Mouse (Mus musculus) forebrain, embryonic 11.5 days (tissue): Measurements from ENCODE around the gene Psmd11. TPM values are rescaled to one million over a fixed set of nuclear protein-coding genes. Genes with fewer than 3 reads are reported as not detected.
"Not testable (repeated sequence)": the region's sequence is repeated elsewhere in the genome, so short reads cannot be mapped to it uniquely, and the experiment has no call there.

Experiments used
- ATAC-seq: fragments of 200-750 bp; cut with Nextera tagmentation; replicated peaks from 2 replicates; pipeline ENCODE4 v1.8.0; 2017; ENCODE audit warnings: moderate TSS enrichment; ENCODE audit not compliant: low FRiP score
- DNase-seq: peaks from one replicate; pipeline ENCODE4 v3.0.0-alpha.2; 2017; ENCODE audit warnings: low spot score
- H3K27ac ChIP-seq: fragments of 300-500 bp; sonication (generic); 2 replicates; pipeline ENCODE4 v1.5.1; 2014; ENCODE audit warnings: low read depth, low read length
- H3K27me3 ChIP-seq: fragments of 300-500 bp; sonication (generic); 2 replicates; pipeline ENCODE4 v1.6.1; 2014; ENCODE audit warnings: mild to moderate bottlenecking, low read length, mixed read lengths; ENCODE audit not compliant: control insufficient read depth, insufficient read depth
- H3K36me3 ChIP-seq: fragments of 300-500 bp; sonication (generic); 2 replicates; pipeline ENCODE4 v1.6.1; 2014; ENCODE audit warnings: mild to moderate bottlenecking, low read length, moderate library complexity, mixed read lengths; ENCODE audit not compliant: control insufficient read depth, insufficient read depth
- H3K4me1 ChIP-seq: fragments of 300-500 bp; sonication (generic); replicated peaks from 2 replicates; pipeline ENCODE4 v1.6.1; 2014; ENCODE audit warnings: low read length, mixed read lengths; ENCODE audit not compliant: control insufficient read depth, insufficient read depth
- H3K4me2 ChIP-seq: fragments of 300-500 bp; sonication (generic); 2 replicates; pipeline ENCODE4 v1.6.1; 2014; ENCODE audit warnings: low read depth, mild to moderate bottlenecking, low read length, moderate library complexity, mixed read lengths; ENCODE audit not compliant: severe bottlenecking
- H3K4me3 ChIP-seq: fragments of 300-500 bp; sonication (generic); 2 replicates; pipeline ENCODE4 v1.5.1; 2014; ENCODE audit warnings: low read depth, low read length
- H3K9ac ChIP-seq: fragments of 300-500 bp; sonication (generic); 2 replicates; pipeline ENCODE4 v1.6.1; 2014; ENCODE audit warnings: low read length
- H3K9me3 ChIP-seq: fragments of 300-500 bp; sonication (generic); 2 replicates; pipeline ENCODE4 v1.6.1; 2016; ENCODE audit warnings: low read length, mixed read lengths; ENCODE audit not compliant: control insufficient read depth
- WGBS: fragments of 180-500 bp; shearing (Covaris S2); extraction: QIAGEN DNeasy Blood & Tissue Kit; methylation state at CpG from one replicate; pipeline ENCODE4 v1.1.7; 2014; 5-methylcytosine and 5-hydroxymethylcytosine counted together
- polyA plus RNA-seq: library from polyadenylated mRNA; unstranded; fragments of >200 nt; fragmentation: Nextera tagmentation; extraction: Ambion mirVana; gene quantifications from 2 replicates; pipeline ENCODE4 v1.2.1, GENCODE M21; 2014

Gene Psmd11
- polyA plus RNA-seq, 1 experiment from 2014 or later: 333 TPM

DNA sequence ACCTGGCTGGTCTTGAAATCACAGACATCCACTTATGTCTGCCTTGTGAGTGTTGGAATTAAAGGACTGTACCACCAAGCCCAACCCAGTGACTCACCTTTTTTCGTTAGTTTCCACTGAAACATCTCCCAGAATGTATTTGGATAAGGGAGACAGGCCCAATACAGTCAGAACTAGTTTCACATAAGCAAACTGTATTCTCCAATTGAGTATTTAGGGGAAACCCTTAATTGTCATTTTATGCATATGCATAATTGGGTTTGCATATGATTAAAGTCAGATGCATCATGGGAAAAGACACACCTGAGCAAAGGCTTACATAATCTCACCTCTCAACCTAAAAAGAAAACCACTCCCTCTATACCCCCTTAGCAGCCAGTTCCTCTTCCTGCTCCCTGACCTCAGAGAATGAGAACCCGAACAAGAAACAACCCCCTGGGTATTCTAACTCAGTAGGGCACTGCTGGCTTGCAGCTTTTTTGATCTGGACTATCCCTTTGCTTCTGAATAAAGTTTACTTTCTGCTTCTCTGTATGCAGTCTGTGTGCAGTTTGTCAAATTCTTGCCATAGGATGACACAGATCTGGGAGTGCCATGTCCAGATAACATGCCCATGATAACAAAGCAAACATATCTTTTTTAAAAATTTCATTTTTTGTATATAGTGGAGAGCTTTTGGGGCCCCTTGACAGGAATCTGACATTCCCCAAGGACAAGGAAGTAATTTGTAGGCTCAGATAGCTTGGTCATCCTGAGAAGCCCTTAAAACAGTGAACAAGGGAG lies 8.0 kb upstream of the Psmd11 start:
- H3K4me1 ChIP-seq: no peaks in the 10 kb centered on the region
- H3K4me2 ChIP-seq: no peak overlapping the region
- H3K36me3 ChIP-seq: no peaks in the 10 kb centered on the region; the same call in 1 of the 2 replicates
- no peaks in the 10 kb centered on the region for H3K27me3 ChIP-seq
- H3K4me3 ChIP-seq: no peak overlapping the region
- ATAC-seq: no peak
- WGBS: 70% methylated on average over 2 of the region's 2 CpGs
- H3K27ac ChIP-seq: no peak overlapping the region
- H3K9me3 ChIP-seq: peaks cover 4% of the 10 kb centered on the region; the same call in 1 of the 2 replicates
- no peak overlapping the region for H3K9ac ChIP-seq
- no peak for DNase-seq

DNA sequence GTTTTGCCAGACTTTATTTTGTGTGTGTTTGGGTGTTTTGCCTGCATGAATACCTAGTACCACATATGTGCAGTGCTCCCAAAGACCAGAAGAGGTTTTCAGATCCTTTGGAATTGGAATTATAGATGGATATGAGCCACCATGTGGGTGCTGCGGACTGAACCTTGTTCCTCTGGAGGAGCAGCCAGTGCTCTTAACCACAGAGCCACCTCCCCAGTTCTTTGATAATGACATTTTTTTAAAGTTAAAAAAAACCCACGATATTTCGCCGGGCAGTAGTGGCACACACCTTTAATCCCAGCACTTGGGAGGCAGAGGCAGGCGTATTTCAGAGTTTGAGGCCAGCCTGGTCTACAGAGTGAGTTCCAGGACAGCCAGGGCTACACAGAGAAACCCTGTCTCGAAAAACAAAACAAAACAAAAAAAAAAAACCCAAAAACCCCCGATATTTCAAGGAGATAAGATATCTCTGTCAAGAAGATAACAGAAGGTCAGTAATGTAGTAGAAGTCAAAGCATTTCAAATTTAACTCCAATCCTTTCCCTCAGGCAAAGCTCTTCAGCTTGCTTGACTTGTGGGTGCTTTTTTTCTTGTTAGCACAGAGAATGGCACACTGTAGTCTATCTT lies 6.9 kb upstream of the Psmd11 start:
- ATAC-seq (no peak), DNase-seq (no peak)
- no peak overlapping the region for H3K4me3 ChIP-seq
- H3K4me2 ChIP-seq: no peak overlapping the region
- H3K9ac ChIP-seq: no peak overlapping the region
- no peaks in the 10 kb centered on the region for H3K4me1 ChIP-seq
- H3K27me3 ChIP-seq: no peaks in the 10 kb centered on the region
- WGBS: 85% methylated on average over 7 of the region's 7 CpGs
- H3K27ac ChIP-seq: no peak overlapping the region
- H3K9me3 ChIP-seq: peaks cover 4% of the 10 kb centered on the region; the same call in 1 of the 2 replicates
- no peaks in the 10 kb centered on the region; the same call in 1 of the 2 replicates for H3K36me3 ChIP-seq

DNA sequence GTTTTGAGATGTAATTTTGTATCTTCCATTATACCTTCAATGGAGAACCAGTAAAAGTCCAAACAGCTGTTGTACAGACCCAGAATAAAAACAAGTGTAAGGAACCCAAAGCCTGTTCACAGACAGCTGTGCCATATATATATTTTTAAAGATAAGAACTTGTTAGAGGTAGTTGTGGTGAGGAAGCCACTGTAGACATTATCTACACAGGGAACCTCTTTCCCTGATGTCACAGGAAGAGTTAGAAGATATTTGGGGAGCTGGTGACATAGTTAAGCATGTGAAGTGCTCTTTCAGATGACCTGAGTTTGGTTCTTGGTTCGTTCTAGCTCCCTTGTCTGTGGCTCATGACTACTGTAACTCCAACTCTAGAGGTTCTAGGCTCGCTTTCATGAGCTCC lies 3.7 kb upstream of the Psmd11 start:
- Histone ChIP-seq H3K4me3 (no peak overlapping the region), H3K4me2 (no peak overlapping the region), H3K4me1 (no peaks in the 10 kb centered on the region; the same call in 1 of the 2 replicates), H3K27ac (no peak overlapping the region), H3K9ac (no peak overlapping the region), H3K27me3 (no peaks in the 10 kb centered on the region), H3K36me3 (no peaks in the 10 kb centered on the region), H3K9me3 (no peaks in the 10 kb centered on the region)
- WGBS: 80% methylated on average over 2 of the region's 2 CpGs
- ATAC-seq (no peak), DNase-seq (no peak)

DNA sequence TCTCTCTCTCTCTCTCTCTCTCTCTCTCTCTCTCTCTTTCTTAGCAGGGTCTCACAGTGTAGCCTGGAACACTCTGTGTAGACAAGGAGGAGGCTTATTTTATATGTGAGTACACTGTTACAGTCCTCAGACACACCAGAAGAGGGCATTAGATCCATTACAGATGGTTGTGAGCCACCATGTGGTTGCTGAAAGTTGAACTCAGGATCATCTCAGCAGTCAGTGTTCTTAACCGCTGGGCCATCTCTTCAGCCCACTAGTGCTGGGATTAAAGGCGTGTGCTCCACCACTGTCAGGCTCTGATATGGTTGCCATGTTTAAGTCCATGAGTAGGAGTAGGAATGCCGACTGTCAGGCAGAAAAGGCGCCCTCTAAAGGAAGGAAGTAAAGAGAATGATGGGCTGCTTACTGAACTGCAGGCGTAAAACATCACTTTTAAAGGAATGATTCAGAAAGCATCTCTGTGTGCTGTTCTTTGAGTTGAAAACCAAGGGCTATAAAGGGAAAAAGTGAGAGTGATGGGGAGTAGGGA lies 3.1 kb upstream of the Psmd11 start:
- no peak overlapping the region for H3K4me3 ChIP-seq
- DNase-seq (no peak), ATAC-seq (no peak)
- no peak overlapping the region for H3K9ac ChIP-seq
- no peaks in the 10 kb centered on the region for H3K27me3 ChIP-seq
- no peak overlapping the region for H3K27ac ChIP-seq
- H3K36me3 ChIP-seq: no peaks in the 10 kb centered on the region
- WGBS: 70% methylated on average over 5 of the region's 5 CpGs
- H3K9me3 ChIP-seq: no peaks in the 10 kb centered on the region
- peaks cover 2% of the 10 kb centered on the region; the same call in 1 of the 2 replicates for H3K4me1 ChIP-seq
- no peak overlapping the region for H3K4me2 ChIP-seq

DNA sequence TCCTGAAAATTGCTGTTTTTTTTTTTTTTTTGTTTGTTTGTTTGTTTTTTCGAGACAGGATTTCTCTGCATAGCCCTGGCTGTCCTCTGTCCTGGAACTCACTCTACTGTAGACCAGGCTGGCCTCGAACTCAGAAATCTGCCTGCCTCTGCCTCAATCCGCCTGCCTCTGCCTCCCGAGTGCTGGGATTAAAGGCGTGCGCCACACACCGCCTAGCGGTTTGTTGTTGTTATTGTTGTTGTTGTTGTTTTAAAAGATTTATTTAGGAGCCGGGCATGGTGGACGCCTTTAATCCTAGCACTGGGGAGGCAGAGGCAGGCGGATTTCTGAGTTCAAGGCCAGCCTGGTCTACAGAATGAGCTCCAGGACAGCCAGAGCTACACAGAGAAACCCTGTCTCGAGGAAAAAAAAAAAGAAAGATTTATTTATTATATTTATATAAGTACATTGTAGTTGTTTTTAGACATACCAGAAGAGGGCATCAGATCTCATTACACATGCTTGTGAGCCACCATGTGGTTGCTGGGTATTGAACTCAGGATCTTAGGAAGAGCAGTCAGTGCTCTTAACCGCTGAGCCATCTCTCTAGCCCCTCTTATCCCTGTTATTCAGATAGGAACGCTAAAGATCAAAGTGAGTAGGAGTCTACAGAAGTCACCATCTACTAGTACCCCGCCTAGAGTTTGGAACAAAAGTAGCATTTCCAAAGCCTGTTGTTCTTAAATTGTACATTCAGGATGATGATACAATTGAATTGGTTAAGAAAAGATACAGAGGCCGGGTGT lies 2.2 kb upstream of the Psmd11 start:
- 82% methylated on average over 16 of the region's 16 CpGs for WGBS
- not testable (repeated sequence) for H3K9me3 ChIP-seq, H3K27me3 ChIP-seq, H3K4me3 ChIP-seq, H3K36me3 ChIP-seq, H3K4me2 ChIP-seq, H3K4me1 ChIP-seq, ATAC-seq, DNase-seq, H3K27ac ChIP-seq, H3K9ac ChIP-seq

DNA sequence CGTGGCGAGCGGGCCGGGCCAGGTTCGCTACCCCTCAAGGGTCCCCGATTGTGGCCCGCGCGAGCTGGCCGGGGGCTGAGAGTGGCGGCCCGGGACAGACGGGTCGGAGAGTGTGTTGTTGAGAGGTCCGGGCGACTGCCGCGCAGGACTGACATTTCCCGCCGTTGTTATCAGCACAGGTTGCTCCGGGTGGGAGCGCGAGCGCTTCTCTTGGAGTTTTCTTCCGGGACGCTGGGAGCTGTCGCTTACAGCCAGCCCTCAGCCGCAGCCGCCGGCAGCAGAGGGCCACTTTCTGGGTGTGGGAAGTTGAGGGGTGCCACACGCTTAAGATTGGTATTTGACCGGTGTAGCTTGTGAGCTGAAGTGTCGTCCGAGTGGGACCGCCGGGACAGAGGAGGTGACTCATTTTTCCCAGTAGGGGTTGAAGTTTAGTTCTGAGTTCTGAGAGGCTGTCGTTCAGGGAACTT lies 627 bp downstream of the Psmd11 start:
- no peak for DNase-seq
- 1% methylated on average over 32 of the region's 37 CpGs for WGBS
- Histone ChIP-seq H3K36me3 (peaks cover 6% of the 10 kb centered on the region; the same call in 1 of the 2 replicates), H3K9me3 (no peaks in the 10 kb centered on the region), H3K9ac (peak overlapping the region; percentile 96), H3K27me3 (no peaks in the 10 kb centered on the region), H3K4me1 (peaks cover 2% of the 10 kb centered on the region; the same call in 1 of the 2 replicates), H3K4me3 (peak overlapping the region; percentile 100), H3K4me2 (peak overlapping the region; percentile 83), H3K27ac (peak overlapping the region; percentile 80)
- peak; percentile 76 for ATAC-seq

DNA sequence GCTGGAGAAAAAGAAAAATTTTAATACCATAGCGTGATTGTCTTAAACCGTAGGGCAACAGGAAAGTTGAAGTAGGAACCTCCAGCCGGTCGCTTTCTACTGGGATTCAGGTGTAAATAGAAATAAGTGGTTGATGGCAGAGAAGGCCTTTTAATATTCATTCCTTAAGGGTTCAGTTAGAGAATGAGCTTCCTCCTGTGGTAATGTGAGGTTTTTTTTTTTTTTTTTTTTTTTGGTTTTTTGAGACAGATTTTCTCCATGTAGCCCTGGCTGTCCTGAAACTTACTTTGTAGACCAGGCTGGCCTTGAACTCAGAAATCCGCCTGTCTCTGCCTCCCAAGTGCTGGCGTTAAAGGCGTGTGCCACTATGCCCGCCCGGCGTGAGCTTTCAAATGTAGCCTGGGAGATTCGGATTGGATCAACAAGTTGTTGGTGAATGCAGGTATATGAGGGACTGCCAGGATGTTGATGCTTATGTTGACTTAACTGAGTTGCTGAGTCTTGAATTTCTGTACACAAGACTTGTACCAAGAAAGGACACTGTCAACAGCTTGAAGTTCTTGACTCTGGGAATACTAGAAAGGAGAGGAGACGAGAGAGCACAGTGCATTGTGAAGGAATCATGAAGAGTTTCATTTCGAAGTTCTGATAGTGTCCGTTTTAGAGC lies 1.2 kb downstream of the Psmd11 start:
- H3K4me2 ChIP-seq: peak overlapping the region; percentile 83
- peak overlapping the region; percentile 100 for H3K4me3 ChIP-seq
- H3K27ac ChIP-seq: no peak overlapping the region
- H3K9ac ChIP-seq: peak overlapping the region; percentile 96
- H3K9me3 ChIP-seq: no peaks in the 10 kb centered on the region
- ATAC-seq (no peak), DNase-seq (no peak)
- H3K27me3 ChIP-seq: no peaks in the 10 kb centered on the region
- WGBS: 67% methylated on average over 14 of the region's 14 CpGs
- peaks cover 2% of the 10 kb centered on the region; the same call in 1 of the 2 replicates for H3K4me1 ChIP-seq
- peaks cover 6% of the 10 kb centered on the region; the same call in 1 of the 2 replicates for H3K36me3 ChIP-seq
